Mouse (Mus musculus): ENCODE results near the gene Abcb8.
"Not testable (repeated sequence)": the region's sequence is repeated elsewhere in the genome, so short reads cannot be mapped to it uniquely, and the experiment has no call there.

GRCm38 (mm10) chr5:24396254-24396653 lies 2.8 kb downstream of the Abcb8 start:
- TF ChIP-seq EP300 (IDR thresholded peaks at IDR 0.05; ENCODE audit: insufficient read depth, low read depth, low read length): not testable (repeated sequence)
- peak; percentile 57 for TF ChIP-seq CTCF (IDR thresholded peaks at IDR 0.05)

All from heart, adult 2 months (tissue).